Mouse (Mus musculus) megakaryocyte, embryonic 14.5 days (primary cell): ENCODE results near the gene Caskin1.

Source experiments
- FLI1 ChIP-seq: IDR thresholded peaks from 2 replicates; pipeline ENCODE4 v1.6.1; 2012; ENCODE audit warnings: low read length, inconsistent platforms, mixed read lengths
- GATA1 ChIP-seq: IDR thresholded peaks from 3 replicates; pipeline ENCODE4 v1.6.1; 2012; ENCODE audit warnings: mixed read lengths, low read length, inconsistent platforms, borderline replicate concordance

DNA sequence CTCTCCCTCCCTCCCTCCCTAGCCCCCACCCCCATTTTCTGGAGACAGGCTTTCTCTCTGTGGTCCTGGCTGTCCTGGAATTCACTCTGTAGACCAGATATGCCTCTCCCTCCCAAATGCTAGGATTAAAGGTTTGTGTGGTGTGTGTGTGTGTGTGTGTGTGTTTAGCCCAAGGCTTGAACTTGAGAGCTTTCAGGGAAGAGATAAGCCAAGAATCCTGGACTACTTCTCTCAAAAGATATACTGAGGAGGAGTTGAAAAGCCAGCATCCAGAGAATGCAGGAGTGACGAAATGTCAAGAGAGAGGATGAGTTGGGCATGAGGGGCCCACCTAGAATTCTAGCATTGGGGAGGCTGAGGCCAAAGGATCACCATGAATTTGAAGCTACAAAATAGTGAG is 25.5 kb upstream of the Caskin1 start:
- TF ChIP-seq GATA1 (no peak), FLI1 (no peak)
